Mouse (Mus musculus): ENCODE data around the gene Gimap7. TPM values are rescaled to one million over a fixed set of nuclear protein-coding genes. Genes with fewer than 3 reads are reported as not detected.
A peak's percentile ranks its signal among the peaks of the same experiment; 100 is the strongest.

Gene Gimap7
- polyA plus RNA-seq, 1 experiment from 2014 or later, result 0.09 TPM

DNA sequence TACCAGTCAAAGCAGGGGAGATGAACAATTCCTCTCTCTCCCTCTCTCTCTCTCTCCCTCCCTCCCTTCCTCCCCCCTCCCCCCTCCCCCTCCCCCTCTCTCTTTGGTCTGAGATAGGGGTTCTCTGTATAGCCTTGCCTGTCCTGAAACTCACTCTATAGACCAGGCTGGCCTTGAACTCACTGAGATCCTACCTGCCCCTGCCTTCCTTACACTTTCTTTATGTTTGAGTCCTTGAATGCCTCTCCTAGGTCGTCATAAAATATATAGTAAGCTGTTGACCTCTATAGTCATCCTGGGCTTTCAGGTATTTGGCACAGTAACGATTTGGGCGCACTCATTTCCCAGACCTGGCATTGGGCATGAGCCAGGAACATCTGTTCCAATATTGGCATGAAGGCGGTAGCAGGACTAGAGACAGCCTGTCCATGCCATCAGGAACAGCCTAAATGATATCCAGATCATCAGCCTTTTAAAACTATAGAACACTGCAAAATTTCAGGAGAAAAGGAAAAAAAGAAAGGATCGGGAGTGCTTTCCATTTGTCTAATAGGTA is 41.5 kb upstream of the Gimap7 start:
- H3K36me3 ChIP-seq (ENCODE audit: control insufficient read depth, insufficient read depth), result no peaks in the 10 kb centered on the region
- peak overlapping the region; percentile 39; the same call in 1 of the 2 replicates for H3K4me3 ChIP-seq (ENCODE audit: low read depth, low read length)
- no peak overlapping the region for H3K9ac ChIP-seq (ENCODE audit: low read depth, low read length)
- no peak for ATAC-seq
- TF ChIP-seq CTCF (IDR thresholded peaks at IDR 0.05; ENCODE audit: low read depth), result no peak
- no peaks in the 10 kb centered on the region; the same call in 1 of the 2 replicates for H3K4me1 ChIP-seq (replicated peaks; ENCODE audit: control insufficient read depth, insufficient read depth, low read length)
- peak overlapping the region; percentile 64 for H3K4me2 ChIP-seq (replicated peaks; ENCODE audit: low read depth)
- H3K27me3 ChIP-seq (replicated peaks; ENCODE audit: control insufficient read depth, insufficient read depth, low read length), result no peaks in the 10 kb centered on the region
- no peak overlapping the region for H3K27ac ChIP-seq (ENCODE audit: low read depth, low read length)
- no peaks in the 10 kb centered on the region for H3K9me3 ChIP-seq (ENCODE audit: control insufficient read depth)
- WGBS, result 73% methylated on average over 5 of the region's 5 CpGs

DNA sequence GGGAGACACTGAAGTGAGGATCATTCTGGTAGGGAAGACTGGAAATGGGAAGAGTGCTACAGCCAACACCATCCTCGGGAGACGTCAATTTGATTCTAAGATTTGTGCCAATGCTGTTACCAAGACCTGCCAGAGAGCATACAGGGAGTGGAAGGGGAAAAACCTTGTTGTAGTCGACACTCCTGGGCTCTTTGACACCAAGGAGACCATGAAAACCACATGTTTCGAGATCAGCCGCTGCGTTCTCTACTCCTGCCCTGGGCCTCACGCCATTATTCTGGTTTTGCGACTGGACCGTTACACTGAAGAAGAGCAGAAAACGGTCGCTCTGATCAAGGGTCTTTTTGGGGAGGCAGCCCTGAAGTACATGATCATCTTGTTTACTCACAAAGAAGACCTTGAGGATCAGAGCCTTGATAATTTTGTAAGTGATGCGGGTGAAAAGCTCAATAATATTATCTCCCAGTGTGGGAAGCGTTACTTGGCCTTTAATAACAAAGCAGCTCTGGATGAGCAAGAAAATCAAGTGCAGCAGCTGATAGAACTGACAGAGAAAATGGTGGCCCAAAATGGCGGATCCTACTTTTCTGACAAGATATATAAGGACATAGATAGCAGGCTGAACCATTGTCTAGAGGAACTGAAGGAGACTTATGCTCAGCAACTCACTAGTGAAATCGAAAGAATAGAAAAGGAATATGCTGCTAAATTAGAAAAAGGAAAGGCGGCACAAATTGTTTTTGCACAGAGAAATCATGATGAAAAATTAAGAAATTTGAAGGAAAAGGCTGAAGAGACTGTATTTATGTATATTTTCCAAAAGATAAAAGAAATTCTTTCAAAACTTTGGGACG is 40.7 kb upstream of the Gimap7 start:
- 95% methylated on average over 17 of the region's 17 CpGs for WGBS
- H3K4me3 ChIP-seq (ENCODE audit: low read depth, low read length), result no peak overlapping the region
- H3K4me2 ChIP-seq (replicated peaks; ENCODE audit: low read depth), result no peak overlapping the region
- H3K9me3 ChIP-seq (ENCODE audit: control insufficient read depth), result no peaks in the 10 kb centered on the region
- no peak overlapping the region for H3K9ac ChIP-seq (ENCODE audit: low read depth, low read length)
- no peak overlapping the region for H3K27ac ChIP-seq (ENCODE audit: low read depth, low read length)
- H3K4me1 ChIP-seq (replicated peaks; ENCODE audit: control insufficient read depth, insufficient read depth, low read length), result no peaks in the 10 kb centered on the region; the same call in 1 of the 2 replicates
- H3K36me3 ChIP-seq (ENCODE audit: control insufficient read depth, insufficient read depth), result no peaks in the 10 kb centered on the region
- no peak for TF ChIP-seq CTCF (IDR thresholded peaks at IDR 0.05; ENCODE audit: low read depth)
- no peaks in the 10 kb centered on the region for H3K27me3 ChIP-seq (replicated peaks; ENCODE audit: control insufficient read depth, insufficient read depth, low read length)
- no peak for ATAC-seq

DNA sequence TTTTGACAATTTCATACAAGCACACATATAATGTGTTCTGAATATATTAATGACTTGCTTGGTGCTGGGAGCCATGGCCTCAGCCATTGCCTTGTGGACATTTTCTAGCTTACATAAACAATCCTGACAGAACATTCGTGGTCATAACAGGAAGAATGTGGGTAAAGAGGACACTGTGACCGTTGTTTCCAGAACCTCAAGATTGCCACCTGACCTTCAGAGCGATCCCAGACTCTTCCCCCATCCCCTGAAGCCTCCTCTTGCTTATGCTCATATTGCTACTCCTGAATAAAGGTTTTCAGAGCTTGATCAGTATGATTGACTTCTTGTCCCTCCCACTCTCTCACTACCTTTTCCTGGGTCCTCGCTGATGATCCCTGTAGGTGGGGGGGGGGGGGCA is 40.0 kb upstream of the Gimap7 start:
- TF ChIP-seq CTCF (IDR thresholded peaks at IDR 0.05; ENCODE audit: low read depth), result no peak
- WGBS, result 79% methylated on average over 4 of the region's 4 CpGs

DNA sequence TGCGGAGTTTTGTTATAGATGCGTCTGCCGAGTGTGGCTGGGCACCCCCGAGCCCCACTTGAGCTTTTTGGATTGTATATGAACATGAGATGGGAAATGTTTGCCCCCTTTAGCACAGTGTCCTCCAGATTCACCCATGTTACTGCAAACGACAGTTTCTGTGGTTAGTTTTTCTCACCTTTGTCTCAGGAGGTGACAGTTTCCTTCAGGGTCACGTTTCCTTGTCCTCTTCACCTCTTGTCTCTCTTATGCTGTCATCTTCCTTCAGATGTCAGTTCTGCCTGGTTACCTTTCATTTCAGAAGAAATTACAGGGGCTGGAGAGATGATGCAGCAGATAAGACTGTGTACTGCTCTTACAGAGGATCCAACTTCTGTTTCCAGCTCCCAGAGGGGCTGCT is 38.7 kb upstream of the Gimap7 start:
- no peak for ATAC-seq
- Histone ChIP-seq H3K4me3 (ENCODE audit: low read depth, low read length) (no peak overlapping the region), H3K4me1 (replicated peaks; ENCODE audit: control insufficient read depth, insufficient read depth, low read length) (no peaks in the 10 kb centered on the region; the same call in 1 of the 2 replicates), H3K4me2 (replicated peaks; ENCODE audit: low read depth) (no peak overlapping the region), H3K27ac (ENCODE audit: low read depth, low read length) (no peak overlapping the region), H3K9me3 (ENCODE audit: control insufficient read depth) (no peaks in the 10 kb centered on the region), H3K9ac (ENCODE audit: low read depth, low read length) (no peak overlapping the region), H3K36me3 (ENCODE audit: control insufficient read depth, insufficient read depth) (no peaks in the 10 kb centered on the region), H3K27me3 (replicated peaks; ENCODE audit: control insufficient read depth, insufficient read depth, low read length) (no peaks in the 10 kb centered on the region)
- WGBS, result 88% methylated on average over 6 of the region's 6 CpGs
- TF ChIP-seq CTCF (IDR thresholded peaks at IDR 0.05; ENCODE audit: low read depth), result no peak

More for the DNA sequence above, 40.0 kb upstream of the Gimap7 start:
- Histone ChIP-seq H3K9ac (ENCODE audit: low read depth, low read length) (no peak overlapping the region), H3K4me2 (replicated peaks; ENCODE audit: low read depth) (no peak overlapping the region), H3K27ac (ENCODE audit: low read depth, low read length) (no peak overlapping the region), H3K36me3 (ENCODE audit: control insufficient read depth, insufficient read depth) (no peaks in the 10 kb centered on the region), H3K4me1 (replicated peaks; ENCODE audit: control insufficient read depth, insufficient read depth, low read length) (no peaks in the 10 kb centered on the region; the same call in 1 of the 2 replicates), H3K4me3 (ENCODE audit: low read depth, low read length) (no peak overlapping the region), H3K27me3 (replicated peaks; ENCODE audit: control insufficient read depth, insufficient read depth, low read length) (no peaks in the 10 kb centered on the region), H3K9me3 (ENCODE audit: control insufficient read depth) (no peaks in the 10 kb centered on the region)
- no peak for ATAC-seq

DNA sequence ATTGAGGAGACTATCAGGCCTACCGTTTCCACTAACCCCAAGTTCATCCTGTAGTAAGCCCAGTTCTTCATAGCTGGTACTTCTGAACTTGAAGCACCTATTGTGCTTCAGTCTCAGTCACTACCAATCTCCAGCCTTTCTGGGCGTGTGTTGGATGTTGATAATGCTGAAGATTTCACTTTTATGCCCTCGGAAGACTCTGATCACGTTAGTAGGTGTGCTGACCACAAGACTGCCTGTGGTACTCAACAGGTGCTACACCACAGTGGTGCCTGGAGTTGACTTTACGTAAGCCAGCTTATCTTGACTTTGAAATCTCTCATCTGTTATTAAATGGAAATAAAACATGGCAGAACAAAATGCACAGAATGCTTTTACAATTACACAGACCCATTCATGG is 38.0 kb upstream of the Gimap7 start:
- Histone ChIP-seq H3K9ac (ENCODE audit: low read depth, low read length) (no peak overlapping the region), H3K9me3 (ENCODE audit: control insufficient read depth) (no peaks in the 10 kb centered on the region), H3K4me1 (replicated peaks; ENCODE audit: control insufficient read depth, insufficient read depth, low read length) (no peaks in the 10 kb centered on the region; the same call in 1 of the 2 replicates), H3K4me2 (replicated peaks; ENCODE audit: low read depth) (no peak overlapping the region), H3K36me3 (ENCODE audit: control insufficient read depth, insufficient read depth) (no peaks in the 10 kb centered on the region), H3K4me3 (ENCODE audit: low read depth, low read length) (no peak overlapping the region), H3K27me3 (replicated peaks; ENCODE audit: control insufficient read depth, insufficient read depth, low read length) (no peaks in the 10 kb centered on the region), H3K27ac (ENCODE audit: low read depth, low read length) (no peak overlapping the region)
- TF ChIP-seq CTCF (IDR thresholded peaks at IDR 0.05; ENCODE audit: low read depth), result no peak
- no peak for ATAC-seq
- 66% methylated on average over 5 of the region's 5 CpGs for WGBS

DNA sequence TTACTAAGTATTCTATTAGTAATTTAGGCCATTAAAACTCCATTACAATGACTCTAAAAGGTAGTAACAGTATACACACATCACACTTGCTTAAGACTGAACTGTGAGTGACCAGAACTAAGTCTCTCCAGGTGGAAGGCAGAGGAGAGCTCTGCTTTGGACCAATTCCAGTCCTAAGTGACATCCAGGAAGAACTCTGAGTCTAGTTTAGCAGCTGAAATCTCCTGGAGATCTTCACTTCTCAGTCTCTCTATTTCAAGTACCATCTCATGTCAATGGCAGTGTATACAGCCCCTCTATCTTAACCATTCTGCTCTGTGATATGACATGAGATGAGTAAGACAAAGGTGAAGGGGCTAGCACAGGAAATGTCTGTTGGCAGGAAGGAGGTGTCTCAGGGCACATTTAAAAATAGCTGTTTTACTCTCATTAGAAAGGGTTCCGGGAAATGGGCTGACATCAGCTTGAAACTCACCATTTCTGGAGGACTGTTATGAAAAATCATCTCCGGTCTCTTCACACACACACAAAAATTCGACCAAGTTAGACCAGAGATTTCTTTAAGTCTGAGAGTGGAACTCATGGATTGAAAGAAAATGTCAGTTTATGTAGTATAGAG is 36.8 kb upstream of the Gimap7 start:
- no peaks in the 10 kb centered on the region for H3K36me3 ChIP-seq (ENCODE audit: control insufficient read depth, insufficient read depth)
- H3K4me1 ChIP-seq (replicated peaks; ENCODE audit: control insufficient read depth, insufficient read depth, low read length), result no peaks in the 10 kb centered on the region; the same call in 1 of the 2 replicates
- no peaks in the 10 kb centered on the region for H3K27me3 ChIP-seq (replicated peaks; ENCODE audit: control insufficient read depth, insufficient read depth, low read length)
- no peak overlapping the region for H3K4me3 ChIP-seq (ENCODE audit: low read depth, low read length)
- no peak for ATAC-seq
- WGBS, result 71% methylated on average over 3 of the region's 3 CpGs
- no peak overlapping the region for H3K27ac ChIP-seq (ENCODE audit: low read depth, low read length)
- TF ChIP-seq CTCF (IDR thresholded peaks at IDR 0.05; ENCODE audit: low read depth), result no peak
- H3K9ac ChIP-seq (ENCODE audit: low read depth, low read length), result no peak overlapping the region
- H3K9me3 ChIP-seq (ENCODE audit: control insufficient read depth), result no peaks in the 10 kb centered on the region
- H3K4me2 ChIP-seq (replicated peaks; ENCODE audit: low read depth), result no peak overlapping the region
